Mouse (Mus musculus) activated CD4-positive, CD25-positive, alpha-beta regulatory T cell, adult 4 months (primary cell): ENCODE measurements around the gene Gapdh. TPM values are rescaled to one million over a fixed set of nuclear protein-coding genes. Genes with fewer than 3 reads are reported as not detected.
A peak's percentile ranks its signal among the peaks of the same experiment; 100 is the strongest.
"Not testable (repeated sequence)": the region's sequence is repeated elsewhere in the genome, so short reads cannot be mapped to it uniquely, and the experiment has no call there.

Source experiments
- ATAC-seq: one replicate; pipeline ENCODE4 v1.8.0; 2017
- polyA plus RNA-seq, 2 experiments: library from polyadenylated mRNA; unstranded; fragments of 100-300 nt; shearing (Covaris generic); gene quantifications; one replicate each; pipeline ENCODE4 v1.2.1; 2017

Gene Gapdh
- polyA plus RNA-seq, 2 experiments from 2014 or later: 300 to 540 TPM

- no peak for ATAC-seq
These were observed 789 bp upstream of the Gapdh start for GRCm38 (mm10) chr6:125166861-125167650.

GRCm38 (mm10) chr6:125165328-125165891, 857 bp downstream of the Gapdh start:
- peak; percentile 90 for ATAC-seq

- ATAC-seq: peak; percentile 12
These were observed 1.5 kb downstream of the Gapdh start for GRCm38 (mm10) chr6:125164672-125165327.

- no peak for ATAC-seq
These were observed 2.2 kb downstream of the Gapdh start for GRCm38 (mm10) chr6:125163801-125164657.

- not testable (repeated sequence) for ATAC-seq
These were observed 3.5 kb downstream of the Gapdh start for GRCm38 (mm10) chr6:125162615-125163305.

- not testable (repeated sequence) for ATAC-seq
These were observed 4.3 kb downstream of the Gapdh start for GRCm38 (mm10) chr6:125161971-125162370.

- no peak for ATAC-seq
These were observed 5.2 kb downstream of the Gapdh start for GRCm38 (mm10) chr6:125160854-125161760.

GRCm38 (mm10) chr6:125160558-125160853, 5.8 kb downstream of the Gapdh start:
- no peak for ATAC-seq

GRCm38 (mm10) chr6:125159773-125160557, 6.3 kb downstream of the Gapdh start:
- no peak for ATAC-seq

- ATAC-seq: no peak
These were observed 7.2 kb downstream of the Gapdh start for GRCm38 (mm10) chr6:125158944-125159492.

GRCm38 (mm10) chr6:125156903-125157614, 9.2 kb downstream of the Gapdh start:
- no peak for ATAC-seq

- no peak for ATAC-seq
These were observed 9.8 kb downstream of the Gapdh start for GRCm38 (mm10) chr6:125156491-125156890.

- ATAC-seq: no peak
These were observed 11.0 kb downstream of the Gapdh start for GRCm38 (mm10) chr6:125155262-125155661.

GRCm38 (mm10) chr6:125154550-125154949, 11.7 kb downstream of the Gapdh start:
- no peak for ATAC-seq

GRCm38 (mm10) chr6:125153682-125154081, 12.6 kb downstream of the Gapdh start:
- no peak for ATAC-seq

- no peak for ATAC-seq
These were observed 13.3 kb downstream of the Gapdh start for GRCm38 (mm10) chr6:125153018-125153389.

GRCm38 (mm10) chr6:125152212-125153017, 13.9 kb downstream of the Gapdh start:
- no peak for ATAC-seq

GRCm38 (mm10) chr6:125149569-125149950, 16.7 kb downstream of the Gapdh start:
- no peak for ATAC-seq
